Mouse (Mus musculus): ENCODE data around the gene Dnajb14. TPM values are rescaled to one million over a fixed set of nuclear protein-coding genes. Genes with fewer than 3 reads are reported as not detected.

Dnajb14 gene
- polyA plus RNA-seq, 1 experiment from 2014 or later = 12.9 TPM

DNA sequence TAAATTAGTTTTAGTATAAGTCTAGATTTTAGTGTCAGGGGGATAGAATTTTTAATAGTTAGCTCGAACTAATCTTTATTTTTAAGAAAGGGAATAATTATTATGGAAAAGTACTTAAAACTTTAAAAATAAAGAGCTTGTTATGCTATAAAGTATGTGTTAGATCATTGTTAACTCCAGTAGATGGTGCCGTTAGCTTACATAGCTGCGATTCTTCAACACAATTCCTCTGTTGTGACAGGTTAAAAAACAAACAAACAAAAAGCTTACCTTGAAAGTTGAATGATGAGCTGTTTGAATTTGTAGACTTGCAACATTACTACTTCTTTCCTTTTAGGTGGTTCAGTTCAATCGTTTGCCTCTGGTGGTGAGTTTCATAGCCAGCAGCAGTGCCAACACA is 59.5 kb downstream of the Dnajb14 start:
- Histone ChIP-seq H3K4me3 (no peak overlapping the region), H3K27ac (replicated peaks) (no peak overlapping the region), H3K4me1 (0 out of 2 replicates have a peak, but pooled peaks cover 5% of the 10 kb centered on the region), H3K27me3 (no peaks in the 10 kb centered on the region), H3K9me3 (no peaks in the 10 kb centered on the region), H3K36me3 (peaks cover 53% of the 10 kb centered on the region), H3K4me2 (replicated peaks) (no peak overlapping the region), H3K9ac (replicated peaks) (no peak overlapping the region)
- WGBS = 97% methylated on average over 4 of the region's 4 CpGs
- no peak for ATAC-seq (replicated peaks)

DNA sequence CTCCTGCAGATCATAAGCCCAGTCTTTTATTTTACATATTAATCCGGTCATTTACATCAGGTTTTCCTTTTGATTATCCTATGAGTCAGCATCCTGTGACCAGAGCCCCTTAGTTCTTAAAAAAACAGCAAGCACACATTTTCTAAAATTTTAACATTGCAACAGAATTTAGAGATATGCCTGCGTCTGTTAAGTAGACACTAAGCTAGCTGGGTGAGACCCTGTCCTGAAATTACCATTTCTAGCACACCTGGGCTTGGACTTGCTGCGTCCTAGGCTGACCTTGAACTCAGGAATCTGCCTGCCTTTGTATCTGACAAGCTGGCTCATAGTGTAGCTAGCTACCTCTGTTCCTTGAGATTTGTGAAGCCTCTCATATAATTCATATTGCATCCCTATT is 62.5 kb downstream of the Dnajb14 start:
- H3K4me3 ChIP-seq = no peak overlapping the region
- H3K4me1 ChIP-seq = no peaks in the 10 kb centered on the region
- H3K27ac ChIP-seq (replicated peaks) = no peak overlapping the region
- no peaks in the 10 kb centered on the region for H3K27me3 ChIP-seq
- no peak overlapping the region for H3K4me2 ChIP-seq (replicated peaks)
- WGBS = 95% methylated on average over 3 of the region's 3 CpGs
- H3K9me3 ChIP-seq = no peaks in the 10 kb centered on the region
- ATAC-seq (replicated peaks) = no peak
- peaks cover 41% of the 10 kb centered on the region for H3K36me3 ChIP-seq
- no peak overlapping the region for H3K9ac ChIP-seq (replicated peaks)

DNA sequence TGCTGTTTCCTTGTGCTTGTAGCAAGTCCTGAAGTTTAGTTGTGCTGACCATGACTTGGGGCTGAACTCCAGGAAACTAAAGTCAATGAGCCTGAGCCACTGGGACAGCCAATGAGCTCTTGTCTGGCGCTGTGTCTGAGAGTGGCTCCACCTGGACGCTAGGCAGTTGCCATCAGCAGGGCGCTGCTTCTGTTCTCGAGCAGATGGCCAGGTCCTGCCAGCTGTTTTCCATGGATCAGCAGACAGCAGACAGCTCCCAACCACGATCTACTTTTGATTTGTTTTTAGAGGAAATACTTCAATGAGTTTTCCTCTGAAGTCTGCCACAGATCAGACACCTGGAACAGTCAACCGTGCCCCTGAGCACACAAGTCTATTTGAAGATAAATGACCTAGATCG is 65.3 kb downstream of the Dnajb14 start:
- Histone ChIP-seq H3K9me3 (no peaks in the 10 kb centered on the region), H3K9ac (replicated peaks) (no peak overlapping the region), H3K36me3 (peaks cover 22% of the 10 kb centered on the region), H3K4me1 (no peaks in the 10 kb centered on the region), H3K27ac (replicated peaks) (no peak overlapping the region), H3K4me3 (no peak overlapping the region), H3K27me3 (no peaks in the 10 kb centered on the region), H3K4me2 (replicated peaks) (no peak overlapping the region)
- ATAC-seq (replicated peaks) = no peak
- 81% methylated on average over 7 of the region's 7 CpGs for WGBS

DNA sequence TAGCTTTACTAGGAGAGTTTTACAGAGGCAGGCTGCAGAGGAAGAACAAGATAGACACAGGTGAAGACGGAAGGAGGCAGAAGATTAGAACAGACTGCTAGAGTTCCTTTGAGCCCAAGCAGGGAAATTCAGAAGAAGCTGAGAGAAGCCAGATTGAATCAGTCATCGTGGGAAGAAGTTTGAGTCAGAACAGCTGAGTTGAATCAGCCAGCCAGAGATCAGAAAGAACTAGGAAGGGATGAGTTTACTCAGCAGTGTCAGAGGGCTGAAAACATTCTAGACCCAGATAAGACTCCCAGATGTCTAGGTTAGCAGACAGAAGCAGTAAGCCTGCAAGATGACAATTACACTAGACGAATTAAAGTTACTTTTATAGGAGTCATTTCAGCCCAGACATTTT is 66.5 kb downstream of the Dnajb14 start:
- Histone ChIP-seq H3K9ac (replicated peaks) (no peak overlapping the region), H3K4me3 (no peak overlapping the region), H3K4me1 (no peaks in the 10 kb centered on the region), H3K36me3 (peaks cover 18% of the 10 kb centered on the region), H3K27me3 (no peaks in the 10 kb centered on the region), H3K9me3 (no peaks in the 10 kb centered on the region), H3K4me2 (replicated peaks) (no peak overlapping the region), H3K27ac (replicated peaks) (no peak overlapping the region)
- WGBS = 86% methylated on average over 3 of the region's 3 CpGs
- no peak for ATAC-seq (replicated peaks)

DNA sequence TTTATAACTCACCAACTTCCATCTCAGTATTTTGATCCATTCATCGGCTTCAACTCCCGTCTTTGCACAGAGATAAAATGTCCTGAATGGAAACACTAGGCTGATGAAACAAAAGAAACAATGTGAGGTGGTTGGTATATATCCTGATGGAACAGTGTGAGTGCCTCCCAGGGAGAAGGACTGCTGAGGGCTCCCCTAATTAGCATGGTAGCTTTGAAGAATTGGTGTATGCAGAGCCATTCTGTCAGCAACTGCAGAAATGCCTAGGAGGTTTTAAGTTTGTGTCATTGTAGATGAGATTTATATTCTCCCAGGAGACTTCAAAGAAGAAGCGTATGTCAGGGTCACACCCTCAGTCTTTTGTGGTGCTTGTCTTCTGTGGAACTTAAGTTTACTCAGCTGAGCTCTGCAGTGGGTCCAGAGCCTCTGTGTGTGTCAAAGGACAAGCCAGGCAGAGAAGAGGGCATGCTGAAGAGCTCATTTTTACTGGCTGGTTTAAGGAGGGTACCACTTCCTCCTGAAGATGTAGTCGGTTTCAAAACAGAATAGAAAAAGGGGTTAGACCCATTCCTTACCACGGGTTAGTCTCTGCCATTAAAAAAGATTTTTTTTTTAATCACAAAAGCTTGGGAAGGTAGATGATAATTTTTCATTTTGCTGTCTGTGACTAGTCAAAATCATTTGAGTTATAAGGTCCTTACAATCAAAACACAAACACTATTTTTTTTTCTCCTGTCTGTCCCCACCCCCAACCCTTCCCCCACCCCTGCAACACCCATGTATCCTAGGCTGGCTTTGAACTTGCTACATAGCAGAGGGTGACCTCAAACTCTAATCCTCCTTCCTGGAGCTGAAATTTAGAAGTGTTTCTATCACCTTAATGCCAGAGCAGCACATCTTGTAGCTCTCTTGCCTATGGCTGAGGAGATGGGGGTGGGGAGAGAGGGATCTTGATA is 68.4 kb downstream of the Dnajb14 start:
- no peak overlapping the region for H3K27ac ChIP-seq (replicated peaks)
- no peak overlapping the region for H3K4me3 ChIP-seq
- H3K27me3 ChIP-seq = no peaks in the 10 kb centered on the region
- H3K36me3 ChIP-seq = peaks cover 4% of the 10 kb centered on the region; the same call in 1 of the 2 replicates
- no peak for ATAC-seq (replicated peaks)
- no peaks in the 10 kb centered on the region for H3K4me1 ChIP-seq
- H3K4me2 ChIP-seq (replicated peaks) = no peak overlapping the region
- no peaks in the 10 kb centered on the region for H3K9me3 ChIP-seq
- H3K9ac ChIP-seq (replicated peaks) = no peak overlapping the region
- WGBS = 48% methylated on average over 5 of the region's 5 CpGs

DNA sequence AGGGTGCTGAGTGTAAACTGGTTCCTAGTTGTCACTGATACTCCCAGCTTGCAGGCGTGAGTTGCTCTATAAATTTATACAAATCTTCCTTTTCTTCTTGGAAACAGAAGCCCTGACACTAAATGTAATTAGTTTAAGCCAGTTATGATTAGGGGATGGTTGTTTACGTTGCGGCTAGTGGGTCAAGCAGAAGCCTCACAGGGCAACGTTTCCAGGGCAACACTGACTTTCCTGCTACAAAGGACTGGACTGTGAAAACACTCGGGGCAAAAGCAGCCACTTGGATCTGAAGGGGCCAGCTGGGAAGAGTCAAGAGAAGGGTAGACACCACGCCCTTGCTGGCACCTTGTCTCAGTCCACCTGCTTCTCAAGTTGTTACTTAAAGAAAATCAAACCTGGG is 69.1 kb downstream of the Dnajb14 start:
- Histone ChIP-seq H3K27ac (replicated peaks) (no peak overlapping the region), H3K9ac (replicated peaks) (no peak overlapping the region), H3K4me1 (no peaks in the 10 kb centered on the region), H3K36me3 (0 out of 2 replicates have a peak, but pooled peaks cover under 1% of the 10 kb centered on the region), H3K9me3 (no peaks in the 10 kb centered on the region), H3K27me3 (no peaks in the 10 kb centered on the region), H3K4me2 (replicated peaks) (no peak overlapping the region), H3K4me3 (no peak overlapping the region)
- ATAC-seq (replicated peaks) = no peak
- WGBS = 45% methylated on average over 6 of the region's 6 CpGs

DNA sequence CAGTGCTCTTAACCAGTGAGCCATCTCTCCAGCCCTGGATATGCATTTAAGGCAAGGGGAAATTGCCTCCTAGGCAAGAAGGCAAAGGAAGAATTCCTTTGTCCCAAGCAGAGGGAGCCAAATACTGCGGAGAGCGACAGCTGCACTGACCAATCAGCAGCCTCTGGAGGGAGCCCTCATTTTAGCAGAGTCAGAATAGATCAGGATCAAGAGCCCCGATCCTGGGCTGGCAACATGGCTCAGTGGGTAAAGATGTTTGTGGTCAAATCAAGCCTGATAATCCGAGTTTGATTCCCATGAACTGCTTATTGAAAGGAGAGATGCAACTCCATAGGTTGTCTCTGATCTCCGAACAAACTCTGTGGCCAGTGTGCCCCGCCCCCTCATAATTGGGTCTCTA is 71.1 kb downstream of the Dnajb14 start:
- ATAC-seq (replicated peaks) = 0 out of 2 replicates have a peak, but pooled peaks have one; percentile 63
- H3K9me3 ChIP-seq = no peaks in the 10 kb centered on the region
- H3K4me3 ChIP-seq = no peak overlapping the region
- H3K9ac ChIP-seq (replicated peaks) = no peak overlapping the region
- 39% methylated on average over 6 of the region's 6 CpGs for WGBS
- H3K27ac ChIP-seq (replicated peaks) = no peak overlapping the region
- H3K4me1 ChIP-seq = no peaks in the 10 kb centered on the region
- H3K36me3 ChIP-seq = no peaks in the 10 kb centered on the region
- H3K27me3 ChIP-seq = no peaks in the 10 kb centered on the region
- H3K4me2 ChIP-seq (replicated peaks) = 0 out of 2 replicates have a peak overlapping the region, but pooled peaks have one; percentile 3

DNA sequence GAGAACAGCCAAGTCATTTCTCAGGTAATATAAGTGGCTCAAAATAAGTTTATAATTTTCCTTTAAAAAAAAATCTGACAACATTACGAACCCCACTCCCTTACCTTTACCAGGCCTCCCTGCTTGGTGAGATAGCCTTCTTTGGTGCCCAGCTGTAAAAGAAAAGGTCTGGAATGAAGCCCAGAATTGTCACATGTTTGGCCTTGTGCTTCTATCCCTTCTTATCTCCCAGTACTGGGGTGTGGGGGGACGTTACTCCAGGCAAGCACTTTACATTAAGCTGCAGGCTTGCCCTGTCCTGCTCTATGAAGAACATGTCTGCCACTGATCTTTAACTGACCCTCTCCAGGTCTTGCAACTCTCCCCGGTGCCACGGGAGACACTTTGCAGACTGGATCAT is 73.3 kb downstream of the Dnajb14 start:
- no peaks in the 10 kb centered on the region for H3K4me1 ChIP-seq
- WGBS = 72% methylated on average over 4 of the region's 4 CpGs
- H3K36me3 ChIP-seq = no peaks in the 10 kb centered on the region
- H3K9me3 ChIP-seq = no peaks in the 10 kb centered on the region
- H3K27ac ChIP-seq (replicated peaks) = no peak overlapping the region
- no peak overlapping the region for H3K4me3 ChIP-seq
- H3K9ac ChIP-seq (replicated peaks) = no peak overlapping the region
- no peak for ATAC-seq (replicated peaks)
- no peak overlapping the region for H3K4me2 ChIP-seq (replicated peaks)
- no peaks in the 10 kb centered on the region for H3K27me3 ChIP-seq

DNA sequence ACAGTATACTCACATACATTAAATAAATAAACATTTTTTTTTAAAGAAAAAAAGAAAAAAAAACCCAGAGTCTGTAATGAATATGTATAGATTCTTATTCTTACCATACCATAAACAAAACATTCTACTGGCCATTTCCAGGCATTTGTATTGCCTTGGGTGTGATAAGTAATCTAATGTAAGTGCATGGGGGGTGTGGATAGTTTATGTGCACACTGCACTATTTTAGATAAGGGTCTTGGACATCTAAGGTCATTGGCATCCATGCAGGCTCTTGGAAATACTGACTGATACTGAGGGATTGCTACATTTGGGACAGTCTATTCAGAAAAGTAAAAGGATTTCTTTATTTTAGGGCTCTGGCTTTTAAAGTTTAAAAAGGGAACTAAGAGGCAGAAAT is 74.1 kb downstream of the Dnajb14 start:
- no peak overlapping the region for H3K27ac ChIP-seq (replicated peaks)

DNA sequence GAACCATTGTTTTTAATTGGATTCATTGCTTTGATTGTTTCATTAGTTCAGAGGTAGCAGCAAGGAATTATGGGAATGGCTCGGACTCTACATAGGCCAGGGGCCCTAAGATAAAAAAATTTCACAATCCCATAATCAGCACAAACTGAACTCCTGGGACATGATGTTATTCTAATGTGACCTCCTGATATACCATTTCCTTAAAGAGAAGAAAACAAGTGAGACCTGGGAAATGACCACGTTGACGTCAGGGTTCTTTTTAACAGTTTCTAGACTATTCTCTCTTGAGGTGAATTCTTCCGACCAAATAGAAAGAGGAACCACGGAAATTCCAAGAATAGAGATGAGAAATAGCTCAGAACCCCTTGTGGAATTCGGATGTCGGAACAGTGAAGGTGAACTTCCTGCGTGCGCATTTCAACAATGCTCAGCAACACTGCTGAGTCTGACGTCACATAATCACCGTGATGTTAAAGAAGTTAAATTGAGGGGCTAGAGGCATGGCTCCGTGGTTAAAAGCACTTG is 74.7 kb downstream of the Dnajb14 start:
- WGBS = 89% methylated on average over 12 of the region's 12 CpGs
- no peak for ATAC-seq (replicated peaks)
- H3K4me3 ChIP-seq = no peak overlapping the region
- H3K36me3 ChIP-seq = no peaks in the 10 kb centered on the region
- H3K4me1 ChIP-seq = no peaks in the 10 kb centered on the region
- H3K27me3 ChIP-seq = no peaks in the 10 kb centered on the region
- H3K9ac ChIP-seq (replicated peaks) = no peak overlapping the region
- no peak overlapping the region for H3K27ac ChIP-seq (replicated peaks)
- H3K9me3 ChIP-seq = no peaks in the 10 kb centered on the region
- no peak overlapping the region for H3K4me2 ChIP-seq (replicated peaks)

More for the DNA sequence above, 74.1 kb downstream of the Dnajb14 start:
- H3K36me3 ChIP-seq = no peaks in the 10 kb centered on the region
- H3K4me1 ChIP-seq = no peaks in the 10 kb centered on the region
- no peak overlapping the region for H3K4me3 ChIP-seq
- ATAC-seq (replicated peaks) = no peak
- H3K9ac ChIP-seq (replicated peaks) = no peak overlapping the region
- H3K4me2 ChIP-seq (replicated peaks) = no peak overlapping the region
- no peaks in the 10 kb centered on the region for H3K27me3 ChIP-seq
- no peaks in the 10 kb centered on the region for H3K9me3 ChIP-seq

DNA sequence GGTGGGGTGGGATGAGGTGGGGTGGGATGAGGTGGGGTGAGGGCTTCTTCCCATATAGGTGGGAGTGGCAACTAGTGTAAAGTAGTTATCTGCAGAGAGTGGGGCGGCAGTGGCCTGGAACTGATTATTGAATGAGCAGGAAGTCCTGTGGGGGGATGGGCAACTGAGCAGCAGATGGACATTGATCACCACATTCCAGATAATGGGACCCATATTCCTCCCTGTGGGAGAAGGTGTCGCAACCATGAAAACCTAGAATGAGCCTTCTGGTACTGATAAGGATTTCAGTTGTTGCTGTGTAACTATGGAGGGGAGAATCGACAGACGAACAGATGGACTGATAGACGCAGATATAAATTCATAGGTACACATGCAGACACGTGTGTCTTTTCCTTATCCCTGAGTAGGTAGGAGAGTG is 76.3 kb downstream of the Dnajb14 start:
- no peaks in the 10 kb centered on the region for H3K9me3 ChIP-seq
- H3K4me2 ChIP-seq (replicated peaks) = no peak overlapping the region
- H3K4me1 ChIP-seq = no peaks in the 10 kb centered on the region
- WGBS = 88% methylated on average over 6 of the region's 6 CpGs
- H3K9ac ChIP-seq (replicated peaks) = no peak overlapping the region
- no peaks in the 10 kb centered on the region for H3K36me3 ChIP-seq
- ATAC-seq (replicated peaks) = no peak
- H3K27me3 ChIP-seq = no peaks in the 10 kb centered on the region
- H3K4me3 ChIP-seq = no peak overlapping the region
- H3K27ac ChIP-seq (replicated peaks) = no peak overlapping the region

DNA sequence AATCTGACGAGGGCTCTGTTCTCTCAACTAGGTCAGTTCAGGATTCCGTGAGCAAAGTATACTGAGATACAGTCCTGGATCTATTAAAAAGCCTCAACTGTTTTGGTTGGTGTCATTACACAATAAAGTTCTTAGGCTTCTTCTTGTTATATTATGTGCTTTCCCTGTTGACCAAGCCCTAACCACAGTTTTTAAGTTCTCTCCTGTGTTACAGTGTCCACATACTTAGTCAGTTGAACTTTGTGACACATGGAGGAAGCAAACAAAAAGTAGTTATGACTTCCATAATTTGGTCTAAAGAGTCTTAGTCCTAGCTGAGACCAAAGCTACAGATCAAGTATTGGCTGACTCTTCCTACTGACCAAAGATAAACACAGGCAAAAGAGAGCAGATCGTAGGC is 79.4 kb downstream of the Dnajb14 start:
- Histone ChIP-seq H3K27me3 (no peaks in the 10 kb centered on the region), H3K27ac (replicated peaks) (no peak overlapping the region), H3K4me1 (no peaks in the 10 kb centered on the region), H3K4me3 (no peak overlapping the region), H3K9ac (replicated peaks) (no peak overlapping the region), H3K4me2 (replicated peaks) (no peak overlapping the region), H3K9me3 (no peaks in the 10 kb centered on the region), H3K36me3 (no peaks in the 10 kb centered on the region)
- 87% methylated on average over 3 of the region's 3 CpGs for WGBS
- ATAC-seq (replicated peaks) = no peak
